Mouse (Mus musculus) spleen, adult 2 months (tissue): ENCODE results near the gene Ppm1g. TPM values are rescaled to one million over a fixed set of nuclear protein-coding genes. Genes with fewer than 3 reads are reported as not detected.

Source experiments
- DNase-seq, 2 experiments: peaks; one replicate each; pipeline versions ENCODE4 v3.0.0 to v3.0.0-alpha.2; 2012 to 2021; ENCODE audit warnings: low spot score in 2 of 2, low read depth in 1 of 2
- H3K27ac ChIP-seq: fragments of 200-500 bp; 2 replicates; pipeline ENCODE4 v1.5.1; 2012; ENCODE audit warnings: low read length, inconsistent platforms; ENCODE audit not compliant: insufficient read depth
- H3K27me3 ChIP-seq: fragments of 200-500 bp; 2 replicates; pipeline ENCODE4 v1.6.1; 2012; ENCODE audit warnings: mild to moderate bottlenecking, moderate library complexity, low read length, inconsistent platforms; ENCODE audit not compliant: control insufficient read depth, insufficient read depth
- H3K36me3 ChIP-seq: fragments of 200-500 bp; 2 replicates; pipeline ENCODE4 v1.6.1; 2012; ENCODE audit warnings: mild to moderate bottlenecking, low read length, inconsistent platforms; ENCODE audit not compliant: control insufficient read depth, insufficient read depth
- H3K4me1 ChIP-seq: fragments of 200-500 bp; 2 replicates; pipeline ENCODE4 v1.6.1; 2011; ENCODE audit warnings: inconsistent platforms; ENCODE audit not compliant: control insufficient read depth, insufficient read depth, insufficient read length
- H3K4me3 ChIP-seq: fragments of 200-500 bp; 2 replicates; pipeline ENCODE4 v1.5.1; 2011; ENCODE audit warnings: mild to moderate bottlenecking, inconsistent platforms; ENCODE audit not compliant: insufficient read depth, insufficient read length; ENCODE audit errors: extremely low read depth
- CTCF ChIP-seq: fragments of 200-500 bp; IDR thresholded peaks from 2 replicates; pipeline ENCODE4 v1.5.1; 2011; ENCODE audit warnings: mild to moderate bottlenecking, inconsistent platforms; ENCODE audit not compliant: insufficient read depth, insufficient read length, insufficient replicate concordance; ENCODE audit errors: extremely low read depth
- POLR2A ChIP-seq: fragments of 200-500 bp; IDR thresholded peaks from 2 replicates; pipeline ENCODE4 v1.6.1; 2011; ENCODE audit warnings: low read depth, low read length, inconsistent platforms
- WGBS: fragments of 180-500 bp; shearing (Covaris S2); methylation state at CpG from one replicate; pipeline ENCODE4 v1.1.7; 2018; 5-methylcytosine and 5-hydroxymethylcytosine counted together
- polyA plus RNA-seq: library from polyadenylated mRNA; depleted of rRNA; stranded (reverse); fragments of >200 nt; gene quantifications from 2 replicates; pipeline ENCODE4 v1.2.3, GENCODE M21; 2012

Ppm1g gene
- polyA plus RNA-seq, 1 experiment = 65.7 TPM

DNA sequence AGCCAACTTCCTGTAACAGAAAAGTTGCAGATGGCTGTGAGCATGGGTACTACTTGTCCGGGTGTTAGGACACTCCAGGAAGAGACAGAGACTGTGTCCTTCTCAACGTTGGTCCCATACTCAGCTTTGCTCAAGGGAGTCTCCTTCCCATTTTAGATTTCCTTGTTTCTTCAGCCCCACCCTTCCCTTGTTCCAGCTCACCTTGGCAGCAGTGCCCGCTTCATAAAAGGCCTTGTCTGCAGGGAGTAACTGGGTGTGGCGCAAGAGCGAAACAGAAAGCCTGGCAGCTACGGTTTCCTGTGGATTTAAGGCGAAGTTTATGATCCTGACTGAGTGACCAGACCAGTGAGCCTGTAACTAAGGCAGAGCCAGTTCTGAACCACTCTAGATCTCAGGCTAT lies 34.0 kb upstream of the Ppm1g start:
- no peaks in the 10 kb centered on the region for H3K27me3 ChIP-seq
- H3K27ac ChIP-seq = no peak overlapping the region
- TF ChIP-seq CTCF = no peak
- no peak for TF ChIP-seq POLR2A
- H3K4me3 ChIP-seq = no peak overlapping the region
- peaks cover 36% of the 10 kb centered on the region for H3K36me3 ChIP-seq
- WGBS = 76% methylated on average over 7 of the region's 7 CpGs
- no peak for DNase-seq
- H3K4me1 ChIP-seq = peaks cover 3% of the 10 kb centered on the region; the same call in 1 of the 2 replicates

DNA sequence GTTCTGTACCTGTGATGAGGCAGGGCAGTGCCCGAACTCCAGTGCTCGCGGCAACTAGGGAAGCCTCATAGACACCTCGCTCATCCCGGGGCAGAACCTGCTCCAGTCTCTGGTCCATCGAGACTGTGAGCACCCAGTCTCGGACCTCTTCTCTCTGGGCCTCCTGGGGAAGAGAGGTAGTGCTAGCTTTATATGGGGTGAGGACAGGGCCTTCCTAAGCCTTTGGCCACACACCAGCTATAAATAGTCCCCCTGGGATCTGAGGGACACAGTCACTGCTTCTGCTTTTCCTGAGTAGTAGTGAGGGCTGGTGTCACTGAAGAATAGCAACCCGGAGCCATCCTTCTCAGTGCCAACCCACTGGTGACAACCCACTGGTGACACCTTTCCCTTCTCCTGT lies 33.3 kb upstream of the Ppm1g start:
- H3K36me3 ChIP-seq = peaks cover 40% of the 10 kb centered on the region
- DNase-seq = no peak
- no peak overlapping the region for H3K4me3 ChIP-seq
- H3K27me3 ChIP-seq = no peaks in the 10 kb centered on the region
- 0 out of 2 replicates have a peak overlapping the region, but pooled peaks have one; percentile 27 for H3K27ac ChIP-seq
- WGBS = 88% methylated on average over 8 of the region's 8 CpGs
- peaks cover 3% of the 10 kb centered on the region; the same call in 1 of the 2 replicates for H3K4me1 ChIP-seq
- TF ChIP-seq CTCF (no peak), POLR2A (no peak)

- 92% methylated on average over 16 of the region's 16 CpGs for WGBS
These were observed 32.5 kb upstream of the Ppm1g start for GRCm38 (mm10) chr5:31252795-31253545.

GRCm38 (mm10) chr5:31252151-31252550 lies 31.7 kb upstream of the Ppm1g start:
- Histone ChIP-seq H3K27me3 (no peaks in the 10 kb centered on the region), H3K4me3 (no peak overlapping the region; the same call in 1 of the 2 replicates), H3K4me1 (peaks cover 3% of the 10 kb centered on the region; the same call in 1 of the 2 replicates), H3K36me3 (peaks cover 49% of the 10 kb centered on the region), H3K27ac (no peak overlapping the region)
- 90% methylated on average over 10 of the region's 10 CpGs for WGBS
- no peak for DNase-seq
- TF ChIP-seq POLR2A = no peak

More at GRCm38 (mm10) chr5:31252795-31253545, 32.5 kb upstream of the Ppm1g start:
- no peak for DNase-seq
- H3K4me3 ChIP-seq = no peak overlapping the region
- H3K36me3 ChIP-seq = peaks cover 45% of the 10 kb centered on the region
- H3K27ac ChIP-seq = no peak overlapping the region
- H3K27me3 ChIP-seq = no peaks in the 10 kb centered on the region
- no peak for TF ChIP-seq POLR2A
- TF ChIP-seq CTCF = no peak
- peaks cover 3% of the 10 kb centered on the region; the same call in 1 of the 2 replicates for H3K4me1 ChIP-seq

- H3K4me3 ChIP-seq = peak within 1 kb of the TSS; percentile 58; the same call in 1 of the 2 replicates
- H3K27me3 ChIP-seq = no peaks in the 10 kb centered on the region
- DNase-seq = peak in 1 of 2 experiments; percentile 9
- peaks cover 54% of the 10 kb centered on the region for H3K36me3 ChIP-seq
- no peak for TF ChIP-seq CTCF
- TF ChIP-seq POLR2A = no peak
- WGBS = 73% methylated on average over 44 of the region's 47 CpGs
- H3K27ac ChIP-seq = no peak within 1 kb of the TSS
- H3K4me1 ChIP-seq = peaks cover 3% of the 10 kb centered on the region; the same call in 1 of the 2 replicates
These were observed 31.1 kb upstream of the Ppm1g start, which contains the start of gene Krtcap3 for GRCm38 (mm10) chr5:31251541-31252101. Gene Krtcap3, plus strand, starts transcription at chr5:31251691.

- H3K36me3 ChIP-seq = peaks cover 59% of the 10 kb centered on the region
- H3K27ac ChIP-seq = no peak overlapping the region
- no peak overlapping the region for H3K4me3 ChIP-seq
- no peak for DNase-seq
- no peak for TF ChIP-seq POLR2A
- no peak for TF ChIP-seq CTCF
- peaks cover 3% of the 10 kb centered on the region; the same call in 1 of the 2 replicates for H3K4me1 ChIP-seq
- no peaks in the 10 kb centered on the region for H3K27me3 ChIP-seq
- 92% methylated on average over 4 of the region's 4 CpGs for WGBS
These were observed 30.2 kb upstream of the Ppm1g start for GRCm38 (mm10) chr5:31250716-31251115.

GRCm38 (mm10) chr5:31242191-31242590 lies 21.7 kb upstream of the Ppm1g start:
- 24% methylated on average over 10 of the region's 10 CpGs for WGBS
- DNase-seq = no peak
- H3K36me3 ChIP-seq = peaks cover 24% of the 10 kb centered on the region
- H3K4me3 ChIP-seq = peak overlapping the region; percentile 88; the same call in 1 of the 2 replicates
- H3K27me3 ChIP-seq = no peaks in the 10 kb centered on the region
- no peak overlapping the region for H3K27ac ChIP-seq
- 0 out of 2 replicates have a peak, but pooled peaks cover 2% of the 10 kb centered on the region for H3K4me1 ChIP-seq
- TF ChIP-seq CTCF = no peak
- no peak for TF ChIP-seq POLR2A
